Mouse (Mus musculus): Measurements from ENCODE around the gene Nck1.
A peak's percentile ranks its signal among the peaks of the same experiment; 100 is the strongest.

Gene Nck1

DNA sequence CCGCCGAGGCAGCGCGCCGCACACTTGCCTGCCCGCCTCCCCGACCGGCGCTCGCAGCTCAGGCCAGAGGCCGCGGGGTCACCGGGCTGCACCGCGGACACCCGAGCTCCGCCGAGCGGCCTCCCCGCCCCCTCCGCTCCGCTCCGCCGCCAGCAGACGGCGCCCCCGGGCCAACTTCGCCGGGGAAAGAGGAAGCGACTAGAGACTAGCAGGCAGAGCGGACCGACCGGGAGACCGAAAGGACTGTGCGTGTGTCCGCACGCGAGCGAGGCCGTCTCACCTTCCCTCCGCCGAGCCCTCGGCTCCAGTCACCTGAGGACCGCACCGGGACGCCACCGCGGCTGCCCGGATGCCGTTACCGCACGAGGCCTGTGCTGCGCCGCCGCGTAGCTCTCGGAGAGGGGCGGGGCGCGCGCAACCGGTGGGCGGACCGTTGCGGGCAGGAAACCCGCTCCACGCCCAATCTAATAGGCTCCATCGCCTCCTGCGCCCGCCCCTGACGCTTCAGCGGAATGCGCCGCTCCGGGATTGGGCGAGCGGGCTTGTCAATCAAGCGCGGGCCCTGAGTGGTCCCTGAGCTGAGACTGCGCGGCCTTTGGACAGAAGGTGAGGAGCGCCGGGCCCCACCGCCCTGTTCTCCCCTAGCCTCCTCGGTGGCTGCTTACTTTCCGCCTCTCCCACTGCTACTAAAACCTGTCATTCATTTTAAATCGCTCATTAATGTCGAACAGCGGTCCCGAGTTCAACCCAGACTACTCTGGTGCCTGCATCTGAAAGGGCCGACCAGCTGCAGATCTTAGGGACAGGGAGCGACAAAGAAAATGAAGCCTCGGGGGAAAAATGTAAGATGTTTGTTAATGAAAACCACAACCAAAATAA, at the start of gene Nck1:
TSS of gene Nck1 (minus strand) at position 420 of the 879 bp plus-strand sequence.
- DNase-seq (ENCODE audit: low spot score), result peak; percentile 99

DNA sequence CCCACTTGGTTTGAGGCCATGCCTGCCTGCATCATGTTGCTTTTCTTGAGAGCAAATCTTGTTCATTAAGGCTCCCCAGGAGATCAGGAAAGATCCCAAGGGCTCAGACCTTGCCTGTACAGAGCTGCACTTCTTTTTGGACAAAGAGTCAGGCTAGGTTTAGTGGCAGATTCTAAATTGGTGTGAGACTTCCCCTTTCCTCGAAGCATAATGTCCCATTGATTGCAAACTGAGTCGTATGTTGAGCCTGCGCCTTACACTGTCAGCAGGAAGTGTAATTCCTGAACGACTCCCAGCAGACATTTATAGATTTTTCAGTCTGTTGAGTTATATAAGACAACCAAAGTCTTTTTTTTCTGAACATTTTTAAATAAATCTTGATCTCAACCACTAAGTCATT, 44.5 kb upstream of the Nck1 start:
- no peak for DNase-seq (ENCODE audit: low spot score)

DNA sequence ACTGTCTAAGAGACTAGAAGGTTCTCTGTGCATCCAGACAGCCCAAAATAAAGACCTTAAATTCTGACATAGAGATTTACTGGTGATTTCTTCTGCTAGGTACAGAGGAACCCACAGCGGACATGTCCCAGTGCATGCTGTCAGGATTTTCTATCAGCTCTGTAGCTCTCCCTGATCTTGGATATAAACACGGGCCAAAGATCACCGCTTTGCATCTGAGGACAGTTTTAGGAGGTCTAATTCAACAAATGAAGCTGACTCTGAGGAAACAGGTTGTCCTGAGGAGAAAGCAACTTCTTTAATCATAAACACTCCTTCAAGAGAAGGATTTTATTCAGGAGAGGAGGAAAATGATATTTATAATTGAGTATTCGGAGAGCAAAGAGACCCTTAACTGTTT, 38.1 kb upstream of the Nck1 start:
- no peak for DNase-seq (ENCODE audit: low spot score)

DNA sequence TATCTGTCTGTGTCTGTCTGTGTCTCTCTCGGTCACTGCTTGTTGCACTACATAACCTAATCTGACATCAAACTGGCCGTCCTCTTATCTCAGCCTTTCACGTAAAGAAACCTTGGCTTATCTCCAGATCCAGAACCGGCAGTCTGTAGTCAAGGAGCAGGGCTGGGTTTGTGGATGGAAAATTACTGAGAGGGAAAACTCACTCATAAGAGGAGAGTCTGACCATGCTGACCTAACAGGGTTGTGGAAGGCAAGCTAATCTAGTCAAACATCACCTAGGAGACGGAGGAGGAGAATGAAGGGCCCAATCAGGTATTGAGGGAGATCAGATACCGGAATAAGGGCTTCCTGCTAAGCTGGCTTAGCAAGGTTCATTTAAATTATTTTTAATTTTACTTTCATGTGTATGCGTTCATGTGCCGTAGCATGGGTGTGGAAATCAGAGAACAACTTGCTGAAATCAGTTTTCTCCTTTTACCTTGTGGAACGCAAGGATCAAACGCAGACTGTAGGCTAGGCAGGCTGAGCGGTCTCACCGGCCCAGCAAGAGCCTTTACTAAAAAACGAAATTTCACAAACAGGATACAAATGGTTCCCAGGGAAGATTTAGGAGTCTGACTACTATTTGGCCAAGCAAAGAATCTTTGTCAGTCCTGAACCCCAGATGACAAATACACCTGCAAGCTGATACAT, 37.1 kb upstream of the Nck1 start:
- DNase-seq (ENCODE audit: low spot score), result no peak

DNA sequence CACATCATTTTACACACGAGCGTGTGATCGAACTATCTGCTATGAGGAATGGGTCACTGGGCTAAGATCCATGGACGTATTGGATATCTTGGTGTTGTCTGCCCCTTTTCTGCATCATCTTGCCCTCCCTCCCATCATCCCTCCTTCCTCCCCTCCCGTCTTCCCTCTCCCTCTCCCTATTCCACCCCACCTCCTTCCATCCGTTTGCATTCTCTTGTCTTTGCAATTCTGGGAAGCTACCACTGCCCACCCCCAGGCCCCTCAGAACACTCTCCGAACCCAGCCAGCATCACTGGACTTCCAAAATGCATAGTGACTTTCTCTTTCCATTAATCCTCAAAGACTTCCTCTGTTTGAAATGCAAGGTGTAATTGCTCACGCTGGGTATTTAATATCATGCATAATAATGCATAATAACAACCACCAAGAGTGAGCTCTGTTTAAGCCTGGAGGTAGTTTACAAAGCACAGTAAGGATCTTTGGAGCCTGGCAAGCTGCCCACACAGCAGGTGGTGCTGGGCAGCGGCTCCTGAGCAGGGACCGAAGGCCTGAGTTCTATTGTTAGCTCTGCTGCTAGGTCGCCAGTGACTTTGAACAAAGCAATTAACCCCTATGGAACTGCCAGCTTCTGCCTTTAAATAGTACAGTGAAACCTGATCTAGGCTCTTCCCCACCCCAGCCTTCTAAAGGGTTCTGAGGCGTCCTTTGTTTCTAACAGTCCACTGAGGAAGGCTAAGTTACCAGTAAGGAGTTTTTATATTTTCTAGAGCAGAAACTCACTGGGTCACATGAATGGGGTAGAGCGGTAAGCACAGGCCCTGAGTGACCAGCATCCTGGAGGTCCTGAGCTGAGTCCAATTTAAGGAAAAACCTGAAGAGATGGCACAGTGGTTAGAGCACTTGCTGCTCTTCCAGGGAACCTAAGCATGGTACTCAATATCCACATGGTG, 35.9 kb upstream of the Nck1 start:
- peak; percentile 51 for DNase-seq (ENCODE audit: low spot score)

DNA sequence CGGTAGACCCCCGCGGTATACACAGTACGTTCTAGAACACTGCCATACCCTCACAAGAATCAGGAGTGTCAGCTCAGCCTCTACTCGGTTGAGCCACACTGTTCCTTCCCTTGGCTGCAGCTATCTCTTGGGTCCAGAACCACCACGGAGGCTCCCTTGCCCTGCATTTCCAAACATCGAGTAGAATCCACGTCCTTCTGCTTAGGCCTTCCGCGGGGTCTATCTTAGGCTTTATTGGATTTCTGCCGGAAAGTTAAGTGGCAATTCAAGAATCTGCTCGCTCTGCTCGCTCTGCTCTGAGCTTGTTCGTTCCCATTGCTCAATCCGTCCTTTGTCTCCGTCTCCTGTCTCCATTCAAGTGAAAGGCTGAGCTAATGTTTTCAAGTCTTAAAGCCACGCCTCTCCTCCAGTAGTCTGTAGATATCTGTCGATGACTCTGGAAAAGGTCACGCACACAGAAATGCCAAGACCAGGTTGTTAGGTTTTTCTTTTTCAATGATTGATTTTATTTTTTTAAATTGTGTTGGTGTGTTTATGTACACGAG, 34.3 kb upstream of the Nck1 start:
- no peak for DNase-seq (ENCODE audit: low spot score)

DNA sequence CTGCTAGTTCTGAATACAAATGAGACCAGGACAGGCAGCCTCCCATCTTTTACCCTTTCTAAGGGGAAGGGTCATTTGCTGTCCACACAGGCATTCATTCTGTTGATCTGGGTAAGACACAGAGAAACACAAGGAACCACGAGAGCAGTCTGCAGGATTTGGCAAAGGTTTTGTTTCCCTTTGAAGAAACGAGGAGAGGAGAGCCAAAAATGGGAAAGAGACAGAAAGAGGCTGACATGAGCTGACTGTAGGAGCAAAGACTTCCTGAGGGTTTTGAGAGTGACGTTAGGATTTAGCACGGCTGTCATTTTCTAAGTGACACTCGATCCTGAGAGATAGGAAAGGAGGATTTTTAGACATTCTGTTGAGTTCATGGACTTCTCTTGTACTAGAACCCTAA, 28.0 kb upstream of the Nck1 start:
- no peak for DNase-seq (ENCODE audit: low spot score)

DNA sequence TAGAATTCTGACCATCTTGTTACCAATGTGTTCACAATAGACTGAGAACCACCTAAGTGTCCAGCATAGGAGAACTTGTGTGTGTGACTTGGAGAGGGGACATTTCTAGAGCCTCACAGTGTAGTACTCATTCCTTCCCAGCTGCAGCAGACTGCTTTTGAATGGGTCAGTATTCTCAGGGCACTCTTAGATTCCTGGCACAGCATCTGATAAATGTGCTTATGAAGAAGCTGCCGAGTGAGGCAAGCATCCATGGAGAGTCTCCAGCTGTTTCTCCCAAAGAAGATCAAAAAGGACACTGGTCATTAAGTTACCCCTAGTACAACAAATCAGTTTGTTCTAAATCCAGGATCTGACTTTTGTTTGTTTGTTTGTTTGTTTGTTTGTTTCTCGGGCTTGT, 27.4 kb upstream of the Nck1 start:
- no peak for DNase-seq (ENCODE audit: low spot score)

DNA sequence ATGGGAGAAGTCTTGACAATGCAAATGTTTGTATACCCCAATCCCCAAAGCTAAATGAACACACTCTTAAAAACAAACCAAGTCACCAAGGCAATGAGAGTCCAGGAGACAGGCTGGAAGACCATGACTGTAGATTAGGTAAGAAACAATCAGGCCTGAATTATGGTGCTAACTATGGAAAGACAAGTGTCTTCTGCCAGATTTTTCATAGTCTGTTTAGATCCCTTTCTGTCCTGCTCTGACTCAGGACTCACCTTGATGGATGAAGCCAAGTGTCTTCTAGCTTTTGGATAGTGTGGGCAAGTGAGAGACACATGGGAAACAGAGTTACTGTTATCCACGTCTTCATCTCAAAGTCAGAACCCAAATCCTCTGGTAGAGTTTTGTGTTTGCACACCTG, 25.6 kb upstream of the Nck1 start:
- no peak for DNase-seq (ENCODE audit: low spot score)

DNA sequence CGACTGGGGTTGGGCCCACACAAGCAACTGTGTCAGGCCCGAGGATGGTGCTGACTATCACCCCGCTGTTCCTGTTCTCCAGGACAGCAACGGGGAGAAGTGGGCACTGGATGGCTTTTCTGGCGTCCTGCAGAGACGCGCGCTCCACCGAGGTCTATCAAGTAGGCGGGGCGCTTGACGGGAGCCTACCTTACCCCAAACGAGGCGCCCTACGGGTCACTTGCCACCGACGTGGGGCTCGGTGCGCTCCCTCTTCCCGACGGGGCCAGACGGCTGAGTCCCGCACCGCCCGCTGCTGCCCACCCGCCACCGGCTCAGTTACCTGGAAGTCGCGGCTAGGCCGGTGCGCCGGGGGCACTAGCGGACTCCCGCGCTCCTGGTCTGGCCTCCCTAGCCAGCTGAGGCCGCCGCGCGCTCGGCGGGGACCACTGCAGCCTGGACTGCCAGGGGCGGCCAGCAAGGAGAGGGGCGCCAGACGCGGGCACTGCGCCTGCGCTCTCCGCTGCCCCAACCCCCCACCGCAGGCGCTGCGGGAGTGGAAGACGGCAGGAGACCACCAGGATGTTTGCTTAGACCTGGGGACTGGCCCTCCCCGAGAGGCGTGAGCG, 24.8 kb upstream of the Nck1 start, which contains the start of gene Slc35g2:
TSS of gene Slc35g2 (minus strand) at position 465 of the 608 bp plus-strand sequence.
- DNase-seq (ENCODE audit: low spot score), result peak; percentile 49

DNA sequence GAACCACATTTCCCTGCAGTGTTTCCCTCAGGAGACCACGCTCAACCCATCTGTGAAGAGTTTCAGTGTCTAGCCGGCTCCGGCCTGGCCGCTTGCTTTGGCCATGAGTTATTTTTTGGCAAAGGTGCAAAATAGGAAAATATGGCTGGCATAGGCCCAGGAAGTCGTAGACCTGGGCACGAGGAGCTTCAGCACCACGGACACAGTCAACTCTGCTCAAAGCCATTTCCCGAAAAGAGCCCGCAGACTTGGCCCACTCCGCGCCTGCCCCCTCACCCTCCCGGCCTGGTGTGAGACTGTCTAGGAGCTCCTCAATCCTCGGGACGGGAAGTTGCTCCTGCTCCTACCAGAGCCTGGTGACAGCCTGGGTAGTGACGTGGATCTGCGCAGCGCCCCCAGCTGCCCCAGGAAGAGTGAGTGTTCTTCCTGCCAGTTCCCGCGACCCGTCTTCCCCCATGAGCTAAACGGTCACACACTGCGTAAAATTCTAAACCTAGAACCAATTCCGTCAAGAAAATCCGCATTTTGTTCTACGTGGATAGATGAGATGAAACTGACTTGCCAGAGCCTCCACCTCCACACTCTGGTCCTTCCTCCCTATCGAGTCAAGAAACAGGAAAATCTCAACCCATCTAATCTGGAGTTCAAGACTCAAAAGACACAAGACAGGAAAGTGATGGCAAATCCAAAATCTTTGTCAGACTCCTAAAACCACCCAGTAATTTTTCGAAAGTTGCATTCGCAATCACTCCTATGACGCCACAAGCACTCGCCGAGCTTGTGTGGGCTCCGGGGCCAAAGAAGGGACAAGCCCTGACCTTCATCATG, 24.1 kb upstream of the Nck1 start:
- peak; percentile 52 for DNase-seq (ENCODE audit: low spot score)

DNA sequence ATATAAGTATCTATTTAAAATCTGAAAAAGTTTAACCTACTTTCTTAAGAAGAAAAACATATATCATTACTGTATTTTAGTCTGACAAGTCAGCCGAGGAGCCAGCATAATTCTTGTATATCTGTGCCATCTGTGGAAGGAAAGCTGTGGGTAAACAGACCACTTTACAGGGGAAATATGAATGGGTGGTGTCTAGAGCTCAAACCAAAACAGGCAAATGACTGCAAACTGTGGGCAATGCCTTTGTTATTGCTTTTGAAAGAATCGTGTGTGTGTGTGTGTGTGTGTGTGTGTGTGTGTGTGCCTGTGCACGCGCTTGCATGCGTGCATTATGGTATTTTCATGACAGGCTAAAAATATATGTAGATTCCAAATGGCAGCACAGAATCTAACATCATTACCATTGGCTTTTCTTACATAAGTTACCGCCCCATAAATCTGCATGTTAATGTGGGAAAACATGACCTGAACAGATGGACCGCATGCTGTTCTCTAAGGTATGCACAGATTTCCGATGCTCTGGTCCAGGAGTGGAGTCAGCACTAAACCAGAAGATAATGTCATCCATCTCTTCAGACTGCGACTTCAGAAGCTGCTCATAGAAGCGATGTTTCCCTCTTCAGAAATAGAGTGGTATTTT, 14.4 kb upstream of the Nck1 start:
- no peak for DNase-seq (ENCODE audit: low spot score)

DNA sequence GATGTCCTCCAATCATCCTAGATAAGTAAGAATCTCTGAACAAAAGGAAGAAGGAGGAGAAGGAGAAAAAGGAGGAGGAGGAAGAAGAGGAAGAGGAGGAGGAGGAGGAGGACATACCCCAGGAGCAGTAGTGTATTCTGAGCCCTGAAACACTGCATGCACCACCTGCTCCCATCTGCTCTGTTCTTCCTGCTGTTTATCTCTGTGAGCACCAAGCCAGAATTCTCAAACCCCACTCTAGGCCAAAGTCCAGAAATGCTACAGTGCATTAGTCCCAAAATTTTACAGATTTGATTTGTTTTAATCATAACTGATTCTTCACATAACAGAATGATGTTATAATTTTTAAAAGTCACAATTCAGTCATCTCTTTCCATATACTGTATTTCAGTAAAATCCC, 13.1 kb upstream of the Nck1 start:
- DNase-seq (ENCODE audit: low spot score), result no peak

DNA sequence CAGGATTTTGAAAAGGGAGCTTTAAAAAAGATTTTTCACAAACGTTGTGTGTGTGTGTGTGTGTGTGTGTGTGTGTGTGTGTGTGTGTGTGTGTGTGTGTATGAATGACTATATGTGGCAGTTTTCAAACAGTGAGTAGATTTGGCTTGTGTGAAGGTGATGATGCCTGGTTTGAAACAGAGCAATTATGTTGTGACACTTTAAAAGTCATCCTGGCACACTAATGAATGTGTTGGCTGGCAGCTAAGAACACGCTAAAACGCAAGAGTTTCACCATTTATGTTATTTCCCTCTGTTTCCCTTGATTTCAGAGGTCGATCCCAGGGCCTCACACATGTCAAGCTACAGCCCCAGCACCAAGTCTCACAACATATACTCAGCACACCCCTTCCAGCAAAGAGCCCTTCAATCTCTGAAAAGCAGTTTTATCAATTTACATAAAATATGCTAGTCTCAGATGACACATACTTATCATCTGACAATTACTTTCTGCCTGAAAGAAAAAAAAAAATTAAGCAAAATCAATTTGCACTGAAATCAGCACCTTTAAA, 12.2 kb upstream of the Nck1 start:
- DNase-seq (ENCODE audit: low spot score), result no peak

DNA sequence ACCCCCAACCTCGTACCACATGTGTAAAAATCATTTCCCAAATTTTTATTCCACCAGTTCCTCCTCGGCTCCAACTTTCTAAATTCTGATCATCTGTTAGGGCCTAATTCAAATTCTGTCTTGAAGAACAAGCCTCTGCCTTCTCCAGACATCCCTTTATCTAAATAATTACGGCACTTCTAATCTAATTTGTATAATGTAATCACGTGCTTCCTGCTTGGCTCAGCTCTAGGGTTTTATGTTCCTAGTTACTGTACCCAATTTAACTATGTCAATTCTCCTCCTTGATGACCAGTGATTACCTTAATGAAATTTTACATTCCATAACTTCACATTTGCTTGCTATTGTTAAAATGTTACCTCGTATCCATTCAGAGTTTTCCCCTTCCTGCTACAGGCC, 9.8 kb upstream of the Nck1 start:
- no peak for DNase-seq (ENCODE audit: low spot score)

DNA sequence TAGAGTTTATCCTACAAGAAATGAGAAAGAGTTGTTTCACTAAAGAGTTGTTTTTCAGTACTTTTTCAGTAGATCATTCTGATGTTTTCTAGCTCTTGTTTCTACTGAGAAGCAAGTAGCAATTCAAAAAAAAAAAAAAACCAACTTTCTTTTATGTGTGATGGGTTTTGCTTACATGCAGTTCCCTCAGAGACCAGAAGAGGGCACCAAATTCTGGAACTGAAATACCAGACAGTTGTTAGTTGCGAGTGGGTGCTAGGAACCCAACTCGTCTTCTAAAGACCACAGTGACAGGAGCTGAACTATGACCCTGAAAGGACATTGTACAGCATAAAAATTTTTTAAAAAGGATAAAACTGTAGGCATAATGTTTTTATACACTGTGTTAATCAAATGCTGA, 2.4 kb upstream of the Nck1 start:
- peak; percentile 56 for DNase-seq (ENCODE audit: low spot score)

DNA sequence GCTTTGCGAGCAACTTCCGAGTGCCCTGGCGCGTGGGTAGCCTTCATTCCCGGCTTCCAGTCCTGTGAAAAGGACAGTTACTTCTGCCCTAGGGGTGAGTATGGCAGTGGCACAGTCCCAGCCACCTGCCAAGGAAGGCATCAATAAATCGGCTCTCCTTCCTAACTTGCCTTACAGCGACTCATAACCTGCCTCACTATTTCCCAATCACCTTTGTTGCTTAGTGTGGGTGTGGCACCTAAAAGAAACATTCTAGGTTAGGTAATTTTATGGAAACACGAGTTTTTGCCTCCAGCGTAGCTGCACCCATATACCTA, 618 bp upstream of the Nck1 start:
- DNase-seq (ENCODE audit: low spot score), result no peak

DNA sequence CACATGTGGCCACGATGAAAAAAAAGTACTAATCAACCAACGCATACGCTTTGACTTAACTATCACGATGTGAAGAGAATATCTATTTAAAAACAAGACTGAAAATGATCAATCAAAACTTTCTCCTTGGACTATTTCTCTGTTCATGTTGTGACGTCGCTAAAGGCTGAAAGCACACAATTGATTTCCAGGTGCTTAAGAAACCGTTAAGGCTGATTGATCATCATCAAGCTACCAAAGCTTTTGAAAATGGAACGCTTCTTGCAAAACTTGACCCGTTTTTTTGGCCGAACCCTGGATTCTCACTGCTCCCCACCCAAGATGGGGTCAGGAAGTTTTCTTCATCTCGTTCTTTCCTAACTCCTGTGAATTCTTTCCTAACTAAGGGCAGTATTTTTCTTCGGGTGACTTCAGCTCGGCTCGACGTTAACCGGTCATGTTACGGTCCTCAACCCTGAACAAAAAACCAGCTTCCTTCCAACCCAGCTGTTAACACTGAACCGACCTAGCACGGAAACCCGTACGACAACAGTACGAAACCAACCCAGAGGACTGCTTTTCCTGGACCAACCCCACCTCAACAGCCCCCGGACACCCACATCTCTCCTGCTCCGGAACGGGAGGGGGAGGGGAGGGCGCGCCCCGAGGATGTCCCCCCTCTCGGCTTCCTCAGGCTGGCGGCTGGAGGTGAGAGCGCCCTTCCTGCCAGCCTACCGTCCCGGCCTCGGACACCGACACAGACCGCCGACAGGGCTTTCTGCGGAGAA, 803 bp downstream of the Nck1 start:
- no peak for DNase-seq (ENCODE audit: low spot score)

DNA sequence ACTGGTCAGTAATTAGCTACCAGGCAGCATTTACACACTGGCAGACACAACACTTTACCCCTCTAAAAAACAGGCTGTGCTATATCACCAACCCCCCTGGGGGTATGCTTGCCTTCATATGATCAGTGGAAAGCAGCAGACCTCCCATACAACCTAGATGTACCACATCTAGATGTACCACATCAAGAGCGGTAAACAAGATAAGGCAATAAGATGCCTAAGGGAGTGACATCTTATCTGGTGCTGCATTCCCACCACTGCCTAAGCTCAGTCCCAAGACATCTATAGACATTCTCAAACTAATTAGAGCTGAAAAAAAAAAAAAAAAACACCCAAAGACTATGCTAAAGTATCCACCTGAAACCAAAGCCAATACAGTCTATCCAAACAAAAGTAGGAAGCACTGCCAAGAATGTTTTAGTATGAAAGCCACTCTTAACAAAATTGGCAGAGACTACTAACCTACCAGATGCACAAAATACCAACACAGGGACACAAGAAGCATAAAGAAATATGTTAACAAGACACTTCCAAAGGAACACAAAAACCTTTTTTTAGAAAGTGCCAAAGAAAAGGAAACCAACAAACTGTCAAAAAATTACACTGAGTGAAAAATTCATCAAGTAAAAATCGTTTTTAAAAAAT, 10.2 kb downstream of the Nck1 start:
- no peak for DNase-seq (ENCODE audit: low spot score)
